Mouse (Mus musculus) heart, adult 8-10 months (tissue): ENCODE results near the gene Evi2b. TPM values are rescaled to one million over a fixed set of nuclear protein-coding genes. Genes with fewer than 3 reads are reported as not detected.

Source experiments
- DNase-seq: peaks from one replicate; pipeline ENCODE4 v3.0.0; 2022; ENCODE audit warnings: low spot score
- total RNA-seq, 4 experiments: library from RNA; stranded (reverse); gene quantifications; 2 replicates each; pipeline ENCODE4 v1.2.4; 2022

Gene Evi2b
- total RNA-seq, 4 experiments from 2014 or later: 0.44 to 1.4 (median 0.74) TPM

DNA sequence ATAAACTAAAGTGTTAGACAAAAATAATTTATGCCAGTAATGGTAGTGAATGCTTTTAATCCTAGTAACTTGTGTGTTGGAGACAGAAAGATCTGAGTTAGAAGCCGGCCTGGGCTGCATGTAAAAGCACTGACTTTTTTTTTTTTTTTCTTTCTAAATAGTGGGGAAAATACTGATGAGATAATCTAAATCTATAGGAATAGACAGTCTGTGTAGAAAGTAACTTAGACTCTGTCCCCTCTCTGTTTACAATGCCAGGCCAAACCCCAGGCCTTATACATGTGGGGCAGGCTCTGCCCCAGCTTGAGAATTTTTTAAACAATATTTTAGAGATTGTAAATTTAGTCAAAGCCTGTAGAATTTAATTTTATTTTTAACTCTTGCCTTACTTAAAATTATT lies 618 bp downstream of the Evi2b start:
- no peak for DNase-seq

- DNase-seq: no peak
Measured at GRCm38 (mm10) chr11:79521930-79522329, 1.6 kb downstream of the Evi2b start.

GRCm38 (mm10) chr11:79520772-79521171 lies 2.8 kb downstream of the Evi2b start:
- no peak for DNase-seq

- peak; percentile 54 for DNase-seq
Measured at GRCm38 (mm10) chr11:79519878-79520291, 3.7 kb downstream of the Evi2b start.

DNA sequence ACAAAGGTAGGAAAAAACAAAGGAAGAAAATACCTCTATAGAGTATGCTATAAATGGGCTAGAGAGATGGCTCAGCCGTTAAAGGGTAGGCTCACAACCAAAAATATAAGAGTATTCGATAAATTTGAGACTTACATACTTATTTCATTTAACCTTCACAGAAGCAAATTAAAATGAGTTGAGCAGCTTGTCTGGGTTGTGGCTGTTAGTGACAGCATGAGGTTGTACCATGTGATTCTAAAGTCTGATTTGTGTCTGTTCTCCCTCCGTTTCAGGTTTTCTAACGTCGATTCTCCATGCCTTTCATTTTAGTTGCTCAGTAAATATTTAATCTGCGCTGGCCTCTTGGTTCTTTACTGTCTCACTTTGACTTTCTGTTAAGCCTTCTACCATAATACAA lies 4.3 kb downstream of the Evi2b start:
- no peak for DNase-seq

- DNase-seq: no peak
Measured at GRCm38 (mm10) chr11:79515798-79516197, 7.8 kb downstream of the Evi2b start.

- no peak for DNase-seq
Measured at GRCm38 (mm10) chr11:79515331-79515730, 8.2 kb downstream of the Evi2b start.

- no peak for DNase-seq
Measured at GRCm38 (mm10) chr11:79511970-79512369, 11.6 kb downstream of the Evi2b start.

- DNase-seq: no peak
Measured at GRCm38 (mm10) chr11:79504506-79504905, 19.1 kb downstream of the Evi2b start.

DNA sequence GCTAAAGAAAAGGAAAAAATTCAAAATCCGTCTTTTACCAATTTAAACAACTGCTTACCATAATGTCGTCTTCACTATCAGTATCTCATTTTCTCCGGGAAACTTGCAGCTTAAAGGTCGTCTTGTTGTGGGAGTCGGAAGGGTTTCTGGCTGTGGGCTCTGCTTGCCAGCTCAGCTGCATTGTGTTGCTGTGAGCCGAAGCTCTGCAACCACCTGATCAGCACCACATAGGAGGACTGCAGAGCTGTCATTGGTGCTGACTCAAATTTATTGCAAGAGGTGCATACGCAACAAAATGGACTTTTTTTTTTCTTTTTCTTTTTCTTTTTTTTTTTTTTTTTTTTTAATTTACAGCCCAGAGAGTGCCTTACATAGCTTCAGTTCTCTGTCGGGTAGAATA lies 19.7 kb downstream of the Evi2b start, which contains the start of gene Omg:
Gene Omg (minus strand): TSS at position 240 of the 400 bp plus-strand sequence.
- no peak for DNase-seq

- DNase-seq: no peak
Measured at GRCm38 (mm10) chr11:79502917-79503316, 20.6 kb downstream of the Evi2b start.

DNA sequence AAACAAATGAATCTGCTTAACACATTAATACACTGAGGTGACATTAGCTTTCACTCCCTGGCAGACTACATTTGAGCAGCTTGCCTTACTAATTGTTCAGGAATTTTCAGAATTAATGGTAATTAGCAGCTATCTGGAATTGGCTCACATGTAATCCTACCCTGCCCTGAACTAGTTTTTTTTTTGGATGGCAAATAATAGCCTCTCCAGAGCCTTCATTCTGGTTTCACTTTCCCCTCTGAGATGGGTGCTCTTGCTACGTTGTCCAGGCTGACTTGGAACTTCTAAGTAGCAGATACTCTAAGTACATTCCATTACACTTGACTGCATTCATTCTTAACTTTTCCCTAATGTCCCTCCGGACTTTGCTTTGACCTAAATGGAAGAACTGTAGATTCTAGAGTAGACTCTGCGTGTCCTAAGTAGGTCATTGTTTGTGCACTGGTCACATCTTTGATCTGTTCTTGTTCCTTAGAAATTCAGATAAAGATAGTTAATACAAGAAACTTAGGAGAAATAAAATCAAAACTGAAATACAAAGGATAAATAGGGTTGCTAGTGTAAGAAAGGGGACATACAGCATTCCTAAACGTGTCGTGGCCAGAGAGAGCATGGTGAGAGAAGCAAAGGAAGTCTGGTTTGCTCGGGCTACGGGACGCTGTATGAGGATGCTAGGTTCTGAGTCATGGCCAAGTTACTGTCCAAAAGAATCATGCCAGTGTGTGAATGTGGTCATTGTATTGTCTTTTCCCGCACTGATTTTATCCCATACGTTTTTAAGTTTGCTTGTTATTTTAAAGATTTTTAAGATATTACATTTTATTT lies 28.4 kb downstream of the Evi2b start:
- DNase-seq: peak; percentile 24

DNA sequence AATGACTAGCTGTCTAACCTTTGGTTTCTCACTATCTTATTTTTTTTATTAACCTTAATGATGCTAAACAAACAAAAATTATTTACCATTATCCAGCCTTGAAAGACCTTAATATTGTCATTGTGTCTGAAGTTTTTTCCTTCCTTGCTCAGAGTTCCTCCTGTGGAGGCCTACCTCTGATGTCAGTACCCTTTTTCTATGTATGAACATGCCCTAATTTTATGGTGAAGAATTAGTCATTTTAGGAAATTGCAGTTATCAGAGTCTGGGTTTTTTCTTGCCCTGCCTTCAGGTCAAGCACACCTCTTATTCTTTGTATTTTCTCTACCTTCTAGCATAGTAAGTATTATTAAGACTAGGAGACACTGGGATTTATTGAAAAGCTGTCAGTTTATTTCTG lies 38.8 kb downstream of the Evi2b start:
- DNase-seq: no peak

DNA sequence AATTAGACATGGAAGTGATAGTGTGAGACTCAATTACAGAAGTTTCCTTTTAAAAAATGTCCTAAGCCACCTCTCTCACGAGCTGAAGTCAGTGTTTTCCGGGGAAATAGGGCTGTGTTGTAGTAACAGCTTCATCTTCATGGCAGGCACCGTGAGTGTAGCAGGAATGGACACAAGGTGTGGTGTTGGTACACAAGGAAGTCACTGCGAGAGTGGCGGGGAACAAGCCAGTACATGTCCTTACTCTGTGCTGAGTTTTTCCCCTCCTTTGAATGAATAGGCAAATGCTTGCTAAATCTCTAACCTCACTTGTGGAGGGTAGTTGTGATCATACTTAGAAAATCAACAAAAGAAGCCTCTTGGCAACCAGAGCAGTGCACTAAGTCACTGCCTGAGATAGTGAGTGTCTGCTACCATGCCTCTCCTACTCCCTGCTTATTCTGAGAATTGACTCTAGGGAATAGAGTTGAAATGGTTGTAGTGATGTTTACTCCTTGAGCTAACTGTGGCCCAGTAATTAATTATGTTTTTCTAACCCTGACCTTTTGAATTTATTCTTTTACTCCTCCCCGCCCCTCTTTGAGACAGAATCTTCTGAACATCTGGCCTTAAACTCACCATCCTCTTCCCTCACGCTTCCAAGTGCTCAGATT lies 39.6 kb downstream of the Evi2b start:
- no peak for DNase-seq

GRCm38 (mm10) chr11:79483392-79483791 lies 40.2 kb downstream of the Evi2b start:
- DNase-seq: no peak

- DNase-seq: no peak
Measured at GRCm38 (mm10) chr11:79468097-79468496, 55.5 kb downstream of the Evi2b start.

Other genes starting within 250 kb of the Evi2b start
- not detected for gene Gm9964, start 226.9 kb downstream of the Evi2b start, total RNA-seq
- gene Nf1, start 184.1 kb downstream of the Evi2b start, total RNA-seq: 10 to 100 TPM; 25.2 to 31.6 (median 29.9) TPM
- gene Omg, start 19.7 kb downstream of the Evi2b start, total RNA-seq: not detected
- under 1 TPM in 2 of 4 experiments, not detected in 2; 0.11 to 0.12 TPM for gene Evi2, start 6.8 kb upstream of the Evi2b start, total RNA-seq
- gene Evi2a, start 6.8 kb upstream of the Evi2b start, total RNA-seq: 1 to 10 TPM; 1.4 to 3.3 (median 1.6) TPM
- under 1 TPM in 3 of 4 experiments, not detected in 1; 0.05 to 0.40 (median 0.06) TPM for gene Rab11fip4, start 67.5 kb upstream of the Evi2b start, total RNA-seq